Mouse (Mus musculus) thymus, postnatal 36 days (tissue): ENCODE data around the gene Plekhn1.
A peak's percentile ranks its signal among the peaks of the same experiment; 100 is the strongest.

Experiments
- DNase-seq, 2 experiments: peaks; one replicate each; pipeline ENCODE4 v3.0.0; 2022; ENCODE audit warnings: mixed read lengths in 2 of 2

Plekhn1 gene

GRCm38 (mm10) chr4:156209963-156210635 lies 24.6 kb downstream of the Plekhn1 start:
- no peak for DNase-seq

GRCm38 (mm10) chr4:156208872-156209271 lies 25.8 kb downstream of the Plekhn1 start:
- no peak for DNase-seq

- DNase-seq, result peak; percentile 26 to 50
Measured at GRCm38 (mm10) chr4:156203413-156204131, 31.1 kb downstream of the Plekhn1 start.

GRCm38 (mm10) chr4:156203001-156203412 lies 31.6 kb downstream of the Plekhn1 start, which contains the start of gene AW011738:
Gene AW011738 (plus strand): TSS chr4:156203304.
- DNase-seq, result peak; percentile 66 to 82

GRCm38 (mm10) chr4:156202462-156202893 lies 32.2 kb downstream of the Plekhn1 start:
- DNase-seq, result no peak

GRCm38 (mm10) chr4:156200623-156201475 lies 33.8 kb downstream of the Plekhn1 start, which contains the start of gene Isg15:
Gene Isg15 (minus strand): TSS chr4:156200818.
- no peak for DNase-seq

- DNase-seq, result peak; percentile 58 to 75
Measured at GRCm38 (mm10) chr4:156197829-156198205, 36.8 kb downstream of the Plekhn1 start.

GRCm38 (mm10) chr4:156197131-156197828 lies 37.4 kb downstream of the Plekhn1 start, which contains the start of gene Agrn:
Gene Agrn (minus strand): TSS chr4:156197488.
- peak; percentile 58 to 71 for DNase-seq

- DNase-seq, result peak; percentile 15 to 34
Measured at GRCm38 (mm10) chr4:156195927-156196870, 38.5 kb downstream of the Plekhn1 start.

GRCm38 (mm10) chr4:156194346-156194745 lies 40.3 kb downstream of the Plekhn1 start:
- DNase-seq, result no peak

- DNase-seq, result no peak
Measured at GRCm38 (mm10) chr4:156193906-156194305, 40.8 kb downstream of the Plekhn1 start.

- no peak for DNase-seq
Measured at GRCm38 (mm10) chr4:156193200-156193590, 41.5 kb downstream of the Plekhn1 start.

GRCm38 (mm10) chr4:156192421-156193199 lies 42.0 kb downstream of the Plekhn1 start:
- DNase-seq, result no peak

GRCm38 (mm10) chr4:156188811-156189323 lies 45.8 kb downstream of the Plekhn1 start:
- no peak for DNase-seq

GRCm38 (mm10) chr4:156188162-156188810 lies 46.4 kb downstream of the Plekhn1 start:
- DNase-seq, result no peak

GRCm38 (mm10) chr4:156185950-156186850 lies 48.5 kb downstream of the Plekhn1 start:
- DNase-seq, result no peak

GRCm38 (mm10) chr4:156185456-156185949 lies 49.2 kb downstream of the Plekhn1 start:
- no peak for DNase-seq

GRCm38 (mm10) chr4:156184291-156184954 lies 50.2 kb downstream of the Plekhn1 start:
- DNase-seq, result no peak
